Mouse (Mus musculus): ENCODE measurements around the gene Syne1.

The Syne1 gene

DNA sequence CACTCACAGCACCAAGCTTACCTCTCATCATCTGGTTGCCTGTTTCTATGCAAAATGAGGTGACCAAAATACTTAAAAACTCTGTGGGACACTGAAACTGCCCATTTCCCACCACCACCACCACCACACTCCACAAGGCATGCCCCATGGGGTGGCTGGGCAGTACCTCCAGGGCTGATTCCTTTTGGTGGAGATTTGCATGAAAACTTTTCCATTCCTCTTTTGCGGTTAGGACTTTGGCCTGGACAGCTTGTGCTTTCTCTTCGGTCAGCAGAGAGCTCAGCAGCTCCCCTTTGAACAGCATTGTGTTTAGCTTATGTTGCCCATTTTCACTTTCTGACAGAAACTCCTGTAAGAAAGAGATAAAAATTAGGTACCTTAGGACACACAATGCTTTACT is 280.6 kb downstream of the Syne1 start:
- DNase-seq (ENCODE audit: low read depth, low spot score), result no peak
- Histone ChIP-seq H3K27me3 (ENCODE audit: control insufficient read depth, insufficient read depth, low read length, poor library complexity, severe bottlenecking) (no peaks in the 10 kb centered on the region), H3K36me3 (ENCODE audit: control insufficient read depth, insufficient read depth, low read length, poor library complexity, severe bottlenecking) (no peaks in the 10 kb centered on the region)

DNA sequence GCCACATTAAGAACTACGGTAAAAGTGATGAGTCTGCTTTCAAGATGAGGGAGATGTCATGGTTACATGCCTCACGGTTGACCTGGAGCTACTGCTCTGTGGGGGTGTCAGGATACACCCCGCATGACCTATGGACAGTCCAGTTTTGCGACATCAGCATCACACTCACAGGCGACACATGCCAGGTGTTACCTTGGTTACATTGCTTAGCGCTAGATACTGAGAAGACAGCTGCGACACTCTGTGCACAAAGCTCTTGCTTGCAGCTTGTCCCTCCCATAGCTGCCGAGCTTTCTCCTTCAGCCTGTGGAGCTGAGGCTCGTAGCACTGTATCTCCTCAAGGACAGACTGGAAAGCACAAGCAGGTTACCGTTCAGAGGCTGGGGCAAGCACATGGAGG is 286.9 kb downstream of the Syne1 start:
- DNase-seq (ENCODE audit: low read depth, low spot score), result no peak
- Histone ChIP-seq H3K27me3 (ENCODE audit: control insufficient read depth, insufficient read depth, low read length, poor library complexity, severe bottlenecking) (no peaks in the 10 kb centered on the region), H3K36me3 (ENCODE audit: control insufficient read depth, insufficient read depth, low read length, poor library complexity, severe bottlenecking) (no peaks in the 10 kb centered on the region)

DNA sequence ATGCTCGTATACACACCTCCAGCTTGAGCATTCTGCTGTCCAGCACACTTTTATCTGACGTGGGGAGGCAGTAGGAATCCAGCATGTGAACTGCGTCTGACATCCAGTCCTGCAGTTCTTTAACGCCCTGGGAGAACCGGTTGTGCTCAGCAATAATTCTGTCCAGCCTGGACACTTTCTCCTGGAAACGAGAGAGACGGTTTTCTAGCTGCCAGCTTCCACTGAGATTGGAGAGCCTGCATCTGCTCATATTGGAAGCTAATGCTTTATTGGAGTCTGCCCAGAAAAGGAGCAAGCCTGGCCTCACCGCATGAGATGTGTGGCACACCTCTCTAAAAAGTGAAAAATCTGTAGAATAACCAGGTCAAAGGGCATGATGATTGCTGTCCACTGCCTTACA is 288.6 kb downstream of the Syne1 start:
- no peak for DNase-seq (ENCODE audit: low read depth, low spot score)
- no peaks in the 10 kb centered on the region for H3K36me3 ChIP-seq (ENCODE audit: control insufficient read depth, insufficient read depth, low read length, poor library complexity, severe bottlenecking)

DNA sequence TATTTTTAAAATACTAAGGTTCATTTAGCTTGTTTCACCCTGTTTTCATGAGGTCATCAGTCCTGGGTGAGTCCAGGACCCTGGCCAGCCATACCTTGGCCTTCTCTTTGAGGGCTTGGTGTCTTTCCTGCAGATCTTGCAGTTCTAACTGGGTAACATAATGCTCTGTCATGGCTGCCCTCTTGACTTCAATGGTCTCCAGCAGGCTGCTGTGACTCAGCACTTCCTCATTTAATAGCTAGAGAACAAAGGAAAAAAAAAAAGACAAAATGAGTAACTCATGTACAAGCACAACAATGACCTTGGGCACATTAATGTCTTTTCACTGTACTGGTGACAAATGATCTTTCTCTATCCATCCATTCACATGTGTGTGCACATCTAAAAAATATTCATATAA is 294.6 kb downstream of the Syne1 start:
- no peak for DNase-seq (ENCODE audit: low read depth, low spot score)
- no peaks in the 10 kb centered on the region for H3K27me3 ChIP-seq (ENCODE audit: control insufficient read depth, insufficient read depth, low read length, poor library complexity, severe bottlenecking)
- H3K36me3 ChIP-seq (ENCODE audit: control insufficient read depth, insufficient read depth, low read length, poor library complexity, severe bottlenecking), result no peaks in the 10 kb centered on the region

More for the DNA sequence above, 288.6 kb downstream of the Syne1 start:
- H3K27me3 ChIP-seq (ENCODE audit: control insufficient read depth, insufficient read depth, low read length, poor library complexity, severe bottlenecking), result no peaks in the 10 kb centered on the region

DNA sequence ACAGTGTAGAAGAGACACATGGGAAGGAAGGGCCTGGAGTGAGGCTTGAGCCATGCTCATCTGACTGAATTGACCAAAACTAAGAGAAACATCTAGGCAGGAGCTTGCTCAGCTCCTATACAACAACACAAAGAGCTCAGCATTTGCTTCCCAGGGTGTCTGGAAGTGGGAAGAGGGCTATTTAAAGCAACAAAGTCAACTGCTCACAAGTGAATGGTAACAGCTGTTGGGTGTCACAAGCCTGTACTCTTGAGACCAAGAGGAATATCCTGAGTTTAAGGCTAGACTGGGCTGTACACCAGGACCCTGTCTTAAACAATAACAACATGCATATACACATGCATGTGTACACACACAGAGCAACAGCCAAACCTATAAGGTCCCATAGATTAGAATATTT is 297.5 kb downstream of the Syne1 start:
- no peak for DNase-seq (ENCODE audit: low read depth, low spot score)
- no peaks in the 10 kb centered on the region for H3K36me3 ChIP-seq (ENCODE audit: control insufficient read depth, insufficient read depth, low read length, poor library complexity, severe bottlenecking)

DNA sequence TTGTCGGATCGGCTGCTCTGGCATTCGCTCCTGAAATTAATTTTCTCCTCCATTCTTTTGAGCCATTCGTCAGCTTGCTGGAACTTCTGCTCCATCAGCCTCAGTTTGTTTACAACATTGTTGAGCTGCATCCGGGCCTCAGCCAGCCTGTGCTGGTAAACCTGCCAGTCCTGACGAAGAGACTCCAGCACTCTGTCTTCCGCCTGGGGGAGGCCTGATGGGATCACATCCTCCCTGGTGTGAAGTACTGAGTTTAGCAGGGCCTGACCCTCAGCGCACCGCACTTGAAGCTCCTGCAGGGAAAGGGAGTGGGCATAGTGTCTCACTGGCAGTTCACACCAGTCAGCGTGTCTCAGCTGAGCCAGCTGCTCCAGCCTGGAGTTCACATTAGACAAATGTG is 300.6 kb downstream of the Syne1 start:
- no peak for DNase-seq (ENCODE audit: low read depth, low spot score)
- Histone ChIP-seq H3K27me3 (ENCODE audit: control insufficient read depth, insufficient read depth, low read length, poor library complexity, severe bottlenecking) (no peaks in the 10 kb centered on the region), H3K36me3 (ENCODE audit: control insufficient read depth, insufficient read depth, low read length, poor library complexity, severe bottlenecking) (no peaks in the 10 kb centered on the region)

More for the DNA sequence above, 297.5 kb downstream of the Syne1 start:
- no peaks in the 10 kb centered on the region for H3K27me3 ChIP-seq (ENCODE audit: control insufficient read depth, insufficient read depth, low read length, poor library complexity, severe bottlenecking)

DNA sequence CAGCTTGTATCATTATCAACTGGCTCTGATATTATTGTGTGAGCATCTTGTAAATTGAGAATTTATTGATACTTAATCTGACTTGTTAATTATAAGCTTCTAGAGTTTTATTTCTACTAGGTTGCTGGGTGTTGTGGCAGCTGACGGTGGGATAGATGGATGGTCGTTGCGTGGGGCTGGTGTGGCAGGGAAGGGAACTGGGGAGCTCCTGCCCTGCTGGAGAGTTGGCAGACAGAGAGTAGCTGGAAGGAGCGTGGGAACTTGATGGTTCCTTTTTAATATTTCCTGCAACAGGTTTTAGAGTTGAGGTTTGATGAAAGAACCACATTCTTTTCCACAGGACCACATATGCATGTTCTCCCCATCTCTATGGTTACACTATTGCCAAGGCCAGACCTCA is 311.6 kb downstream of the Syne1 start:
- Histone ChIP-seq H3K27me3 (ENCODE audit: control insufficient read depth, insufficient read depth, low read length, poor library complexity, severe bottlenecking) (no peaks in the 10 kb centered on the region), H3K36me3 (ENCODE audit: control insufficient read depth, insufficient read depth, low read length, poor library complexity, severe bottlenecking) (no peaks in the 10 kb centered on the region)
- DNase-seq (ENCODE audit: low read depth, low spot score), result no peak

DNA sequence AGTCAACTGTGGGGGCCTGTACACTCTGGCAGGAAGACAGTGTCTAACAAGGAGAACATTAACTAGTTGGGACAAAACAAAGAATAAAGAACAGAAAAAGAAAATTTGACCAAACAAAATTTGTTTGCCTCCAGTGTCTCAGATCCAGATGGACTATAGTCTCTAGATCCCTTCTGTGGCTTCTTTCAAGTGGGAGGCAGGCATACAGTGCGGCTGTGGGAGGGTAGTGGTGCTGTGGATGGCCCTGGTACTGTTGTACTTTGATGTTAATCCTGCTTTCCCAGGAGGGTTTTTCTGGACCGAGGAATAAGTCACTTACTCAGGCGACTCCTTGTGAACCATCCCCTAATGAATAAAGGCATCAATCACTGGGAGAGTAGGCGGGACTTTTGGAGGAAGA is 314.4 kb downstream of the Syne1 start:
- no peaks in the 10 kb centered on the region for H3K36me3 ChIP-seq (ENCODE audit: control insufficient read depth, insufficient read depth, low read length, poor library complexity, severe bottlenecking)

DNA sequence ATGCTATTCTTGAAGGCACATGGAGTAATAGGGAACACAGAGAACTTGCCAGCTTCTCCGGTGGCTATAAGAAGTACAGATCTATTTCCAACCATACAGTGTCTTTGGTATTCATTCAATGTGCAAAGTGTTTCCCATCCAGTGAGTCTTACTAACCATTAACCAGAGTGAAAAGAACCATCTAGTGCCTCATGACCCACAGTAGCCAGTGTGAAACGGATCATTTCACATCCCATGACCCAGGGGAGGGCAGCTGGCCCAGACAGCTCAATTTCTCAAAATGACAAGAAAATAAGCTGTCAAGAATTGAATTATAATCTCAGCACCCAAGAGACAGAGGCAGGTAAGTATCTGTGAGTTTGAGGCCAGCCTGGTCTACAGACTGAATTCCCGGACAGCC is 315.1 kb downstream of the Syne1 start:
- H3K27me3 ChIP-seq (ENCODE audit: control insufficient read depth, insufficient read depth, low read length, poor library complexity, severe bottlenecking), result no peaks in the 10 kb centered on the region
- no peak for DNase-seq (ENCODE audit: low read depth, low spot score)

More for the DNA sequence above, 314.4 kb downstream of the Syne1 start:
- no peaks in the 10 kb centered on the region for H3K27me3 ChIP-seq (ENCODE audit: control insufficient read depth, insufficient read depth, low read length, poor library complexity, severe bottlenecking)
- no peak for DNase-seq (ENCODE audit: low read depth, low spot score)

DNA sequence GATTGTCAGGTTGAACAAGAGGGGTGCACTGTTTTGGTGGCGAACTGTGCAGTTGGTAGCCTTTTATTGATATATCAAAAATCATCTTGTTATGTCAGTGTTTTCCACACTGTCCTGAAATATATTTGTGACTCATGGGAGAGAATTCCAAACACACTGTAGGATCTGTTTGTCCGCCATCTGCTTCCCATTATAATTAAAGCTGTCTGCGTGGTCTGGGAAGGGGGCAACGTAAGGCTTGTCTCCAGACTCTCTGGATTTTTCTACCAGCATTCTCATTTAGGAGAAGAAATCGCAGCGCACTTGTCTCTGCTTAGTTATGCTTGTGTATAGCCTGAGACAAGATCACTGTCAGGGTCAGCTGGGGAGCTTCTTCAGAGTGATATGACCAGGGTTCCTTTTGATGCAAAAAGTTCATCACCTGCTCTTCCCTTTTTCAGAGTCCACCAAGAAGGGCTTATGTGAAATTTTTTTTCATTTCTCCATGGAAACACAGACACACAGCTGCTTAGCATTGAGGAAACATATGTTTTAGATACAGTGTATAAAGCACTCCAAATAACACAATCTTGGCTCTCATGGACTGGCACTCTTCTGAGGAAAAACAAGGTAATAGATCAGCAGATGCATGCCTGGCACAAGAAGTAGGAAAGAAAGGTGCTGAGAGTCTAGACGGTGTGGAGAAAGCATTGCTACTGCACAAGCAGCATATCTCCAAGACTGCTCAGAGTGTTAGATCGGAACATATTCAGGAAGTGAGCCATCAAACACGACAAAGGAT is 316.4 kb downstream of the Syne1 start:
- no peaks in the 10 kb centered on the region for H3K27me3 ChIP-seq (ENCODE audit: control insufficient read depth, insufficient read depth, low read length, poor library complexity, severe bottlenecking)
- DNase-seq (ENCODE audit: low read depth, low spot score), result no peak
- H3K36me3 ChIP-seq (ENCODE audit: control insufficient read depth, insufficient read depth, low read length, poor library complexity, severe bottlenecking), result no peaks in the 10 kb centered on the region

More for the DNA sequence above, 315.1 kb downstream of the Syne1 start:
- H3K36me3 ChIP-seq (ENCODE audit: control insufficient read depth, insufficient read depth, low read length, poor library complexity, severe bottlenecking), result no peaks in the 10 kb centered on the region

DNA sequence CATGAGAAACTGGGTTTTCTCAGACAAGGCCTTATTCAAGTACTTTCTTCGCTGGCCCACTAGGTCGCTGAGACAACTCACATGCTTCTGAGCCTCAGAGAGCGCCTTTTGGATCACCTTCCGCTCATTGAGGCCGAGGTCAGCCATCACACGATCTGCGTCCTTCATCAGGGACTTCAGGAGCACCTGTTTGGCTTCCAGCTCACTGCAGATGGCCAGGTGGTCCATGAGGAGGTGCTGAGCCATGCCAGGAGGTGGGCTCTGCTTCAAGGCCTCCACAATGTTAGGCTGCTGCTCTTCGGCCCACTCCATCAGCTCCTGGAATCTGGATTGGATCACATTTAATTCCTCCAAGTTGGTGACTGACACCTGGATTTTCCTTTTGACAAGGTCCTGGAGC is 322.2 kb downstream of the Syne1 start:
- DNase-seq (ENCODE audit: low read depth, low spot score), result no peak
- no peaks in the 10 kb centered on the region for H3K27me3 ChIP-seq (ENCODE audit: control insufficient read depth, insufficient read depth, low read length, poor library complexity, severe bottlenecking)
- H3K36me3 ChIP-seq (ENCODE audit: control insufficient read depth, insufficient read depth, low read length, poor library complexity, severe bottlenecking), result no peaks in the 10 kb centered on the region

DNA sequence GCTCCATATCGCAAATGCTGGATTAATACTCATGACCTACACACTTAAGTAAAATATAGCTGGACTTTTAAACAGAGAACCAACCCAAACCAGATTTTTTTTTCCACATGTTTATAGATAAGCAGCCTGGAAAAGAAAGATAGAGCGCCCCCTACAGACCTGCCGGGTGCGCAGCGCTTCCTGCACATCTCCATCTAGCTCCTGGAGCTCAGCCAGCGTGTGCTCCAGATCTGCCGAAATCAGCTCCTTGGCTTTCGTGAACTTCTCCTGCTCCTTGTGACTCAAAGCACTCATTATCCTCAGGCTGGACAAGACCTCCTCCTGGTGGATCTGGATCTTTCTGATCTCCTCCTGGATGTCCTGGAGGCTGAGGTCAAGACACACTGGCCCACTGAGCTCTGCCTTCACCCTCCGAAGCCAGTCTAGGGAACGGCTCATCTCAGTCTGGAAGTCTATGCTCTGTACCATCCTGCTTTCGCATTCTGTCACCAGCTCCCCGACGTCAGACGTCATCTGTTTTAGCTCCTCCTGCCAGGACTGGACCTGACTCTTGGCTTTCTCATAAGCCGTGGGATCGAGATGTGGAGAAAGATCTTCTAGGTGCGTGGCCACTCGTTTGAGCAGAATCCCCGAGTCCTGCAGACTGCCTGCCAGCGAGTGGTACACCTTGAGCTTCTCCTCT is 323.7 kb downstream of the Syne1 start:
- Histone ChIP-seq H3K27me3 (ENCODE audit: control insufficient read depth, insufficient read depth, low read length, poor library complexity, severe bottlenecking) (no peaks in the 10 kb centered on the region), H3K36me3 (ENCODE audit: control insufficient read depth, insufficient read depth, low read length, poor library complexity, severe bottlenecking) (no peaks in the 10 kb centered on the region)
- peak; percentile 13 for DNase-seq (ENCODE audit: low read depth, low spot score)

DNA sequence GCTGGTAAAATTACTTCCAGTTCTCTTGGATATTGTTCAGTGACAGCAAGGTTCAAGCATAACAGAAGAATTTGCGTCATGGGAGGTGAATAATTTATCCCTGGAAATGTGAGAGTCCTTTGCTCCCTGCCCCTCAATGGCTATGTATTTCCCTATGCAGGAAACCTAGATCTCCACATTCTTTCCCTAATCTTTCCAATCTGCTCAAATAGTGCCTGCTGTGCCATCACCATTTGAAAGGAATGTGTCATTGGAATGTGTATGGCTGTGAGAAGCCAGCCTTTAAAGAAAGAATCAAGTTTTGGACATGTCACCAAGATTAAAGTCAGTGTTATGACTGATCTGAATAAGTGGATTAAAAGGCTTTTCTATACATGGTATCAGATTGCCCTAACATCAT is 335.3 kb downstream of the Syne1 start:
- Histone ChIP-seq H3K36me3 (ENCODE audit: control insufficient read depth, insufficient read depth, low read length, poor library complexity, severe bottlenecking) (no peaks in the 10 kb centered on the region), H3K27me3 (ENCODE audit: control insufficient read depth, insufficient read depth, low read length, poor library complexity, severe bottlenecking) (no peaks in the 10 kb centered on the region)
- no peak for DNase-seq (ENCODE audit: low read depth, low spot score)

DNA sequence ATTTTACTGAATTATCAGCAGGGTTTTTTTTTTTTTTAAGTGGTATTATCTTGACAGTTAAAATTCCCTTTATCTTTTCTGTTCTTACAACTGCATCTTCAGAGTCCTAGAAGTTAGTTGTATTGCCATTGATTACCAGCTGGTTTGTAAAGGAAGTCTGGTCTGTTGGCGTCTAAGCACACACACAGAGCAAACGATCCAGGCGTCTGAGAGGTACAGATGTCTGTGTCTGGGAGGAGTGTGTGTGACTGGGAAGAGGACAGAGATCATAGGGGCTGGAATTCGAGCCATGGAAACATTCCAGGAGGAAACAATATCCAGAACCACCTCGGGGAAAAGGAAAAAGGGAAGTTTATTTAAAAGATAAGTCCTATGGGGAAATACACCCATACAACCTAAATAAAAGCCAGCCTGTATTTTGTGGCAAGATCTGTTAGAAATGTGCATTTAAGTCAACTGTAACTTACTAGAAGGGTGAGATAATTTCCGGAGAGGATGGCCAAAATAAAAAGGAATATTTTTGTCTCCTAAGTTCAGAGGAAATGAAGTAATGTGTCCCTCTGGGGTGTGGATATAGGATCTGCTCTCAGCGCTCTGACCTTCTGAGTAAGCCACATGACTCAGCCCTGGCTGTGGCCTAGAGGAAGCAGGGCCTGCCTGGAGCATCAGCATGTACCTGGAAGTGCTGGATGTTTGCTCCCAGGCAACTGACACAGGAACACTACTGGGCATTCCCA is 343.2 kb downstream of the Syne1 start:
- no peak for DNase-seq (ENCODE audit: low read depth, low spot score)
- H3K36me3 ChIP-seq (ENCODE audit: control insufficient read depth, insufficient read depth, low read length, poor library complexity, severe bottlenecking), result no peaks in the 10 kb centered on the region
- no peaks in the 10 kb centered on the region for H3K27me3 ChIP-seq (ENCODE audit: control insufficient read depth, insufficient read depth, low read length, poor library complexity, severe bottlenecking)

DNA sequence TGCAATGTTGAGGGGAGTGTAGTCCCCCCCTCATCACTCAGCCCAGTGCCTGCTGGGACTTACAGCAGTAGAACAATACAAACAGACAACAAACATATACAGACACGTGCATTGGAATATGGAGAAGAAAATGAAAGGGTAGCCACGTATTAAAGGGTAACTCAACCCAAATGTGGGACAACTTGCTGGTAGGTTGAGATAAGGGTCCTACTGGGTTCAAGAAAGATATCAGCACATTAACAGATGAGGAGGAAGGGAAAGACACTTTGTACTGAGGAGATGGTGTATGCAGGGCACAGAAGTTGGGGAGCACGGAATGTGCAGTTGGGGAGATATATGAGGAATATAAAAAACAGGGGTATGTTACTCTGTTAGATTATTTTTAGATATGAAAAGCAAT is 345.3 kb downstream of the Syne1 start:
- no peak for DNase-seq (ENCODE audit: low read depth, low spot score)
- Histone ChIP-seq H3K36me3 (ENCODE audit: control insufficient read depth, insufficient read depth, low read length, poor library complexity, severe bottlenecking) (no peaks in the 10 kb centered on the region), H3K27me3 (ENCODE audit: control insufficient read depth, insufficient read depth, low read length, poor library complexity, severe bottlenecking) (no peaks in the 10 kb centered on the region)

All from splenic B cell, adult 2 months (primary cell).